Comparison of ENCODE assay signal across 13 mouse cellular contexts in the genomic region with DNA sequence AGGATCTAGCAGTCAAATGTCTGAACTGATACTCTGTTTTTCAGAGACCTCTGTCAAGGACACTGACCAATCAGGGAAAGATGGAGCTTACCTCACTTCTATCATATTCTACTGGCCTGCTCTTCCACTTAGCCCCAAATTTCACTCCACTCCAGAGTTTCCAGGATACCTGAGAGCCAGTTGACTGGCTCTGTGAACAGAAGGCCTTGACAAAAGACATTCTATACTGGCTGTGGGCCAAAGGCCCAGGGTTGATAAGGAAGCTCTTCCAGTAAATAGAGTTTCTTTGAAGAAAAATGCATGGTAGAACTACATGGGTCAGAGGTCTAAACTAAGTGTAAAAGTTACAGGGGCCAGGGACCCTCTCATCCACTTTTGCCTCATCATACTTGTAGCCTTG. TPM values are rescaled to one million over a fixed set of nuclear protein-coding genes. Genes with fewer than 3 reads are reported as not detected.
DNase-seq lines count a peak whose midpoint lies in the region.
"Had no signal": no experiment of that assay in that cellular context is flagged by ENCODE, and none has a peak within 500 bp of the region (broad histone marks: within the 10 kb centered on the region; RNA-seq: fewer than 3 reads in every experiment).

No protein-coding gene starts in this region.

- peak; percentile 51 to 66 for DNase-seq in adrenal gland, adult (ENCODE audit: inconsistent age in 2 of 2, low spot score in 1 of 2)
- no peak for DNase-seq in adrenal gland, postnatal 4 days (ENCODE audit: low spot score in 2 of 2)
- peak; percentile 30 for DNase-seq in kidney, postnatal 10 days
- no peak for DNase-seq in kidney, adult 9 months
- peak; percentile 5 for DNase-seq in retina, postnatal 1 day
- DNase-seq in retina, embryonic 14.5 days (ENCODE audit: low spot score): no peak
- DNase-seq in natural killer cell, adult 2 months (ENCODE audit: low spot score in 2 of 2): no peak
- DNase-seq in embryo, embryonic 11 days: no peak
- DNase-seq: cerebellum, postnatal 25 days; gastrocnemius, postnatal 10 days; midbrain, embryonic 14.5 days; right cerebral cortex, postnatal 4 days; thymus, postnatal 14 days had no signal

RNA-seq across cellular contexts. Expression of gene Fundc2, which starts 12.0 kb away (rescaled TPM):
- 100 to 1,000 TPM in 1 of 2 experiments, 10 to 100 TPM in 1; 76.4 to 112 TPM for total RNA-seq in adrenal gland, postnatal 4 days (2021)

RNA-seq across cellular contexts. Expression of gene F8, which starts 12.2 kb away (rescaled TPM):
- total RNA-seq in adrenal gland, postnatal 4 days (2021): 1 to 10 TPM; 5.9 to 9.6 TPM

RNA-seq across cellular contexts. Expression of gene Cmc4, which starts 46.2 kb away (rescaled TPM):
- total RNA-seq in adrenal gland, postnatal 4 days (2021): 10 to 100 TPM; 14.2 TPM

RNA-seq across cellular contexts. Expression of gene Mtcp1, which starts 46.2 kb away (rescaled TPM):
- 10 to 100 TPM; 16.9 to 17.6 TPM for total RNA-seq in adrenal gland, postnatal 4 days (2021)

RNA-seq across cellular contexts. Expression of gene Brcc3, which starts 46.2 kb away (rescaled TPM):
- 10 to 100 TPM; 33.3 to 36.7 TPM for total RNA-seq in adrenal gland, postnatal 4 days (2021)

Comparison
In these comparisons a context has a peak if more than half of its experiments do, and no peak if none do; other contexts are left out.
1. DNase-seq: peak in adrenal gland, adult (2 of 2), kidney, postnatal 10 days (single experiment) and retina, postnatal 1 day (single experiment); none in adrenal gland, postnatal 4 days (0 of 2), kidney, adult 9 months (single experiment), retina, embryonic 14.5 days (single experiment), natural killer cell, adult 2 months (0 of 2) and embryo, embryonic 11 days (single experiment).